Mouse (Mus musculus) stomach, postnatal 0 days (tissue): ENCODE data around the gene Klf15.

Source experiments
- CTCF ChIP-seq: IDR thresholded peaks from 2 replicates; pipeline ENCODE4 v1.5.1; 2016; ENCODE audit warnings: antibody characterized with exemption, low read depth, mild to moderate bottlenecking, moderate library complexity
- EP300 ChIP-seq: optimal IDR thresholded peaks from 2 replicates; pipeline ENCODE3; 2016; ENCODE audit warnings: antibody characterized with exemption

- TF ChIP-seq CTCF (no peak), EP300 (no peak)
These were observed 12.0 kb downstream of the Klf15 start for GRCm38 (mm10) chr6:90474361-90474750.
